Mouse (Mus musculus): ENCODE results near the gene Jag2.
A peak's percentile ranks its signal among the peaks of the same experiment; 100 is the strongest.

Gene Jag2

DNA sequence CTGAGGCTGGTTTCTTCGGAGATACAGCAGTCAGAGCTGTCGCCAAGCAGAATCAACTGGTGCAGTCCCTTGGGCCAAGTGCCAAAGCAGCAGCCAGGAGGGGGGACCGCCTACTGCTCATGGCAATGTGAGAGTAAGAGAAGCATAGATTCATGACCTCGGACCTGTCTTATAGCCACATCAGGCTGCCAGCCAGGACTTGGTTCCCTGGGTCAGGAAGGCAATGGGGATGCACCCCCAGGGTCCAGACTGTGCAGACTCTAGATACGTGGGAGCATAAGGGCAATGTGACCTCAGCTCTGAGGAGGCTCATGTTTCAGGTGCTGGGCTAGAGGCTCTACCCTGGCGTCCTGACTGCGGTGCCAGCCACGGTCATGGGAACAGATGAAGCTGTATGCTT, 25.6 kb downstream of the Jag2 start:
- no peak for DNase-seq (ENCODE audit: low spot score)

DNA sequence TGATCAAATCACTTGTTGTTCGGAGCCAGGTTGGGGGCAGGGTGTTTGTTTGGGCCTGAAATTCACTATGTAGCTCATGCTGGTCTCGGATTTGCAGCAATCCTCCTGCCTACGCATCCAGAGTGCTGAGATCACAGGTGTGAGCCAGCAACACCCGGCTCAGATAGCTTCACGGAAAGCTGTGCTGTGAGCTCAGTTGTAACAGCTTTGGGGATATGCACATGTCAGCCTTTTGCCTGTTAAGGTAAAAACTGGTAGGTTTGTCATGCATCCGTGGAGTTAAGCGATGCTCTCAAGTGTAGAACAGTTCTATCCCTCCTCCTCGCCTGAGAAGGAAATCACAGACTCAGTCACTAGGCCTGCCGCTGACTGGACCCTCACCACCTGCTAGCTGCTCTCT, 28.9 kb downstream of the Jag2 start:
- DNase-seq (ENCODE audit: low spot score): no peak

- no peak for DNase-seq (ENCODE audit: low spot score)
These were observed 30.6 kb downstream of the Jag2 start for GRCm38 (mm10) chr12:112898960-112899359.

GRCm38 (mm10) chr12:112898351-112898750, 31.2 kb downstream of the Jag2 start:
- no peak for DNase-seq (ENCODE audit: low spot score)

DNA sequence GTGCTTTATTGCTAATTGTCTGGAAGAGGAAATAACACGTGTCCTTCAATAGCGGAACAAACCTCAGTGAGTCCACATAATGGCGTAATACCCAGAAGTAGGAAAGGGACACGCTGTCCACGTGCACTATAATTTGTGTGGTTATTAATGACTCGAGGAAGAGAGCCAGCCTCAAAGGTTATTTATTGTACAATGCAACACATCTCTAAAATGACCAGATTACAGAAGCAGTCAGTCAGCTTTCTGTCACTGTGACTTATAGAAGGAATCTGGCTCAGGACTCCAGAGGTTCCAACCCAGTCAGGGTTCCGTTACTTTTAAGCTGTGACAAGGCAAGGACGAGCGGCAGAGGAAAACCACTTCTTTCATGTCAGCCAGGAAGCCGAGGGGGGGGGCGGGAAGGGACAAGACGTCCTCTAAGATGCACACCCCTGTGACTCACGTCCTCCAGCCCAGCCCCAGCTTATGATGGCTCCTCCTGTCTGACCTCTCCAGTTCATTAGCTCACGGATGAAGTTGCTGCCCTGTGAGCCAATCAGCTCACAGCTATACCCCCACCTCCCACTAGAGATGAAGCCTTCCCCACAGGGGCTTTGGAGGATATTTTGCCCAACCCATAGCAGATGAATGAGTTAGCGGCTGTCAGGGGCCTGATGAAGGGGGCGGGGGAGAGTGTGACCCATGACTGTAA, 31.9 kb downstream of the Jag2 start:
- DNase-seq (ENCODE audit: low spot score): no peak

- DNase-seq (ENCODE audit: low spot score): no peak
These were observed 34.6 kb downstream of the Jag2 start for GRCm38 (mm10) chr12:112894969-112895368.

- DNase-seq (ENCODE audit: low spot score): no peak
These were observed 35.2 kb downstream of the Jag2 start for GRCm38 (mm10) chr12:112894303-112894884.

DNA sequence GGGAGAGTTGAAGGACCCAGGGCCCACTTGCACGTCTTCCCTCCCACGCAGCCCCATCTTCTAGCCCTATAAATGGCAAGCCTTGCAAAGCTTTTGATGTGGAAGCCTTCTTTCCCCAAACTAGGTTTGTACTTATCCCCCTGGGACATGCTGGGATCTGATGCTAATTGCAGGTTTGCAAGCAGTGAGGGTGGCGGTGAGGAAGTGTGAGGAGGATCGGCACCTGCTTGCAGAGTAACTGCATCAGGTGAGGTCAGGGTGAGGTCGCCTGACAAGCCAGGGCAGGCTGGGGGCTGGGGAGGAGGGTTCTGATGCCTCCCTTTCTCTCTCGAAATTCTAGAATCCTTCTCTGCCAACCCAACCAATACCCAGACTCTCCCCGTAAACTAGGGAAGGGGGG, 44.1 kb downstream of the Jag2 start:
- no peak for DNase-seq (ENCODE audit: low spot score)

DNA sequence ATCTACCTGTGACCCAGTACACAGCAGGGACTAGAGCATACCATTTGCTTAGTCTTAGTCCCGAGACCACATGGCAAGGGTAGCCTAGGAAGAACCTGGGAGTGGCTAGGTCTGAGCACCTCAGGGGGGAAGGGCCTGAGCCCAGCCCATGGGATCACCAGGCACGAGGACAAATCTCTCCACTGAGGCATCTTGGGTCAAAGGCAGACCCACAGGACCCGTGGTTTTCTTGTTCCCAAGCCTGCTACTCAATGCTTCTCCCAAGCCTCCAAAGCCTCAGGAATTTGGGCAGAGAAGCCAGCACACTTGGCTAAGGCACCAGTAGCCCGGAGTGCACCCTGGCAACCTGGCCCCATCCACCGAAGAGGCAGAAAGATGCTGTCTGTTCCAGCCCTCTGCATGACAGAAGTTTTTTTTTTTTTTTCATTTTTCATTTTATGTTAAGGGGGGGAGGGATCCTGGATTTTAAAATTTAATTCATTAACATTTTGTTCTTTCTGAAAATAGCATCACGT, 48.2 kb downstream of the Jag2 start:
- no peak for DNase-seq (ENCODE audit: low spot score)

- no peak for DNase-seq (ENCODE audit: low spot score)
These were observed 48.9 kb downstream of the Jag2 start for GRCm38 (mm10) chr12:112880661-112881060.

GRCm38 (mm10) chr12:112879731-112880130, 49.8 kb downstream of the Jag2 start:
- DNase-seq (ENCODE audit: low spot score): no peak

- DNase-seq (ENCODE audit: low spot score): no peak
These were observed 52.0 kb downstream of the Jag2 start for GRCm38 (mm10) chr12:112877607-112878020.

GRCm38 (mm10) chr12:112877073-112877576, 52.5 kb downstream of the Jag2 start:
- no peak for DNase-seq (ENCODE audit: low spot score)

- no peak for DNase-seq (ENCODE audit: low spot score)
These were observed 53.1 kb downstream of the Jag2 start for GRCm38 (mm10) chr12:112876332-112877072.

- DNase-seq (ENCODE audit: low spot score): peak; percentile 74
These were observed 54.2 kb downstream of the Jag2 start for GRCm38 (mm10) chr12:112875225-112876013.

DNA sequence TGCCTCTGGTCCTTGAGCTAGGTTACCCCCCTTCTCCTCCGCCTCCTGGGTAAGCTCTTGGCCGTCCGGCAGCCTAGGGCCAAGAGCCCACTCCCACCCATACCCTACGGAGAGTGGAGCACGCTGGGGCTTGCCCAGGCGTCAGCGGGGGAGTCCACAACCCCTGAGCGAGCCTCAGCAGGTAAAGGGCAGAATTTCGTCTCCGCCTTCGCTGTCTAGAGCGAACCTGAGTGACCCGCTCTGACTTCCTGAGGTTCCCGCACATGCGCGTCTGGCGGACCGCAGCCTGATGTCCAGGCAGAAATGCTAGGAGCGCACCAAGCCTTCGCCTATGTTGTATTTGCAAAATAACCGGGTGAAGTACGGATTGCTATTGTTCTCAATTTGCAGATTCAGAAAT, 55.4 kb downstream of the Jag2 start:
- no peak for DNase-seq (ENCODE audit: low spot score)

GRCm38 (mm10) chr12:112873452-112874190, 56.0 kb downstream of the Jag2 start:
- DNase-seq (ENCODE audit: low spot score): no peak

DNA sequence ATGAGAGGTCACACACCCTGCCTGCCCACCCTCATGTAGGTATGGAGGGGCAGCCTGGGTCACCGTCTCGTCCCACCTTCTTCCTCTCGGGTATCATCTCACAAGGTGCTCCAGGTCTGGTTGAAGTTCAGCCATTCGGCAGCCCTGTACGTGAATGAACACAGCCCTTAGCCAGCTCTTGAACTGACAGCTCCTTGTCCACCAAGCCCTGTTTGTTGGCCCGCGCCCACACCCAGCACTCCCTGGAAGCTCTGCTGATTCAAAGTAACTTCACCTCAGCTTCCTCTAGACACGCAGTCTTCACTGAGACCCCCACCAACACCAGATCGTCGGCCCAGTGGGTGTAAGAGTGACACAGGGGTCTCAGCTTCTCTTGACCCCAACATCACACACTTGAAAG, 56.6 kb downstream of the Jag2 start:
- no peak for DNase-seq (ENCODE audit: low spot score)

DNA sequence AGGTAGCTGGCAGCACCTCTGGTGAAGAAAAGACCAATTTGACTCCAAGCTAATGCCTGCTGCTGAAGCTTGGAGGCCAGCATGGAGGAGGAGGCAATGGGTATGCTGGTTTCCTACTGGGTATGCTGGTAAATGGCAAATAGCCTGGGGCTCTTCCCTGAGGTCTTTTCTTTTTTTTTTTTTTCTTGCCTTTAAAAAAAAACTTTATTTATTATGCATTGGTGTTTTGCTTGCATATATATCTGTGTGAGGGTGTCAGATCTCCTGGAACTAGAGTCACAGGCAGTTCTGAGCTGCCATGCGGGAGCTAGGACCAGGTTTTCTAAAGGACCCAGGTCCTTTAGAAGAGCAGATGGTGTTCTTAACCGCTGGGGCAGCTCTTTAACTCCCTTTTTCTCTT, 58.3 kb downstream of the Jag2 start:
- DNase-seq (ENCODE audit: low spot score): no peak

DNA sequence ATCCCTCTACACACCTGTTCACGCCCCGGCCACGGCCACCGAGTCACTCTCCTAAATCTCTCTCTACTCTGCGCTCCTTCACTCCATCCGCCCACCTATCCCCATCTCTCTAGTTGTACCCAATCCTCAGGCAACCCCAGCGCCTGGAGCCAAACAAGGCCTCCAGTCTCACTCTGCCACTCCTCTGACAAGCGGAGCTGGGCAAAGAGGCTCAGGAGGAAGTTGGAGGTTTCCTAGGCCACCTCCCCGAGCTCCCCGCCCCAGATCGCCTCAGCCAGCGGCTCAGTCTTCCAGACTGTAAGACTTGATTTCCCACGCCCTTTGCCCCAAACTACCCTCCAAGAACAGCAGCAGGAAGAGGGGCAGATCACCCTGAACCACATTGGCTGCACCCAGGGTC, 58.8 kb downstream of the Jag2 start:
- no peak for DNase-seq (ENCODE audit: low spot score)

GRCm38 (mm10) chr12:112869783-112870204, 59.8 kb downstream of the Jag2 start:
- DNase-seq (ENCODE audit: low spot score): no peak
